Mouse (Mus musculus): ENCODE data around the gene Itgb2l. TPM values are rescaled to one million over a fixed set of nuclear protein-coding genes. Genes with fewer than 3 reads are reported as not detected.
A peak's percentile ranks its signal among the peaks of the same experiment; 100 is the strongest.

Gene Itgb2l
- total and polyA plus RNA-seq, 2 experiments from 2014 or later = 1.3 TPM; not detected in 1

- DNase-seq (ENCODE audit: low spot score) (no peak), ATAC-seq (no peak)
- 26% methylated on average over 5 of the region's 5 CpGs for WGBS
- Histone ChIP-seq H3K27me3 (ENCODE audit: insufficient read depth, low read length) (no peaks in the 10 kb centered on the region), H3K4me3 (ENCODE audit: low read length) (no peak overlapping the region), H3K4me2 (ENCODE audit: low read depth, low read length) (peak overlapping the region; percentile 38), H3K9me3 (ENCODE audit: low read length) (no peaks in the 10 kb centered on the region), H3K4me1 (ENCODE audit: insufficient read depth, low read length) (peaks cover 11% of the 10 kb centered on the region), H3K9ac (replicated peaks; ENCODE audit: low read length) (peak overlapping the region; percentile 30; the same call in 1 of the 2 replicates), H3K27ac (peak overlapping the region; percentile 51; the same call in 1 of the 2 replicates), H3K36me3 (ENCODE audit: insufficient read depth, low read length) (no peaks in the 10 kb centered on the region)
- TF ChIP-seq CTCF (IDR thresholded peaks at IDR 0.05; ENCODE audit: low read depth) = no peak
Measured at GRCm38 (mm10) chr16:96472361-96472760, 28.9 kb upstream of the Itgb2l start.

DNA sequence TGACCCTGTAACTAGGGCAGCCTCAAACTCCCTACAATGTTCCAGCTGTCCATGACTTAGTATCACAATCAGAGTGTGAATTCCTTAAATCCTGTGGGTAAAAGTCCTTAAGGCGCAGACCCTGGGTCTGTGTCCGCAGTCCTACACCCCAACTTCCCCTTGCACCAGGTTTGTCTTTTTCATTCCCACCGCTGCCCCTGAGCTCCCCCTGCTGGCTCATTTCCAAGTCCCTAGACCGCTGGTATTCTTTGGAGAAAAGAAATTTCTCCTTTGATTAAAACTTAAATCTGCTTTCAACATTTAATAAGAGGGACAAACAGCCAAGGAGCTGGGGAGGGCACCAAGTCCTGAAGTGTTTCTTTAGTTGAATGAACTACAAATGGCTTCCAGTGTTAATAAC is 26.2 kb upstream of the Itgb2l start:
- peak overlapping the region; percentile 50 for H3K4me2 ChIP-seq (ENCODE audit: low read depth, low read length)
- peak overlapping the region; percentile 33; the same call in 1 of the 2 replicates for H3K4me3 ChIP-seq (ENCODE audit: low read length)
- H3K36me3 ChIP-seq (ENCODE audit: insufficient read depth, low read length) = no peaks in the 10 kb centered on the region
- no peak for DNase-seq (ENCODE audit: low spot score)
- H3K9me3 ChIP-seq (ENCODE audit: low read length) = no peaks in the 10 kb centered on the region
- TF ChIP-seq CTCF (IDR thresholded peaks at IDR 0.05; ENCODE audit: low read depth) = peak; percentile 46
- H3K9ac ChIP-seq (replicated peaks; ENCODE audit: low read length) = no peak overlapping the region
- no peaks in the 10 kb centered on the region for H3K27me3 ChIP-seq (ENCODE audit: insufficient read depth, low read length)
- no peak for ATAC-seq
- peaks cover 11% of the 10 kb centered on the region for H3K4me1 ChIP-seq (ENCODE audit: insufficient read depth, low read length)
- WGBS = 40% methylated on average over 4 of the region's 4 CpGs
- peak overlapping the region; percentile 41; the same call in 1 of the 2 replicates for H3K27ac ChIP-seq

DNA sequence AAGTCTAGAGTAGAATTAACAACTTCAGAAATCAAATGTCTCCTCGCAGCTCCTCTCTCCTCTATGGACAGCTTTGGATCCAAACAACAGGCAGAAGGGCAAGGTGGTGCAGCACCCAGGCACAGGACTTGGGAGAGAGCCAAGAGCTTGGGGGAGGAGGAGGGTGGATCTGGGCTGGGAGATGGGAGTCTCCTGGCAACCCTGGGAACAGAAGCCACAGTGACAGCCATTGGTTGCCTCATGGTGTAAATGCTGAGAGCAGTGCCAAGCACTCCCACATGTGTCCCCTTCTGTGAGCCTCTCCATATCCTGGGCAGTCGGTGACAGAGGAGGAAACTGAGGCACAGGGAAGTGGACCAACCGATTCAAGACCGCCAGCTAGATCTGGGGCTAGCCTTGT is 25.3 kb upstream of the Itgb2l start:
- Histone ChIP-seq H3K9me3 (ENCODE audit: low read length) (no peaks in the 10 kb centered on the region), H3K4me2 (ENCODE audit: low read depth, low read length) (peak overlapping the region; percentile 50), H3K27me3 (ENCODE audit: insufficient read depth, low read length) (no peaks in the 10 kb centered on the region), H3K36me3 (ENCODE audit: insufficient read depth, low read length) (no peaks in the 10 kb centered on the region), H3K4me1 (ENCODE audit: insufficient read depth, low read length) (peaks cover 11% of the 10 kb centered on the region), H3K4me3 (ENCODE audit: low read length) (peak overlapping the region; percentile 33), H3K27ac (peak overlapping the region; percentile 41; the same call in 1 of the 2 replicates), H3K9ac (replicated peaks; ENCODE audit: low read length) (peak overlapping the region; percentile 41; the same call in 1 of the 2 replicates)
- WGBS = 62% methylated on average over 4 of the region's 4 CpGs
- ATAC-seq (peak; percentile 62), DNase-seq (ENCODE audit: low spot score) (peak; percentile 84)
- TF ChIP-seq CTCF (IDR thresholded peaks at IDR 0.05; ENCODE audit: low read depth) = no peak

DNA sequence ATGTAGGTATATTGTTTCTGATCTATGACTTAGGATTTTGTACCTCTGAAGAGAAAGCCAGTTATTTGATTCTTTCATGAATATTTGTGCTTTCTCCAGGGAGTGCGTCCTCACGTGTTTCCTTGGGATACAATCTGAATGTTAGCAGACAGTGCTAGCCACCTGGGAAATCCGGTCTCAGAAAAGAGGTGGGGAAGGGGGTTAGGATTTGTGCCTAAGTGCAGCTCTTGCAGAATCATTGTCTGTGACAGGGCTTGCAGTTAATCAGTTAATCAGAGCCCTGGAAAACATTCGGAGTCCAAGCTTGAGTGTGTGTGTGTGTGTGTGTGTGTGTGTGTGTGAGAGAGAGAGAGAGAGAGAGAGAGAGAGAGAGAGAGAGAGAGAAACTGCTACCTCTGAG is 24.6 kb upstream of the Itgb2l start:
- peak overlapping the region; percentile 50 for H3K4me2 ChIP-seq (ENCODE audit: low read depth, low read length)
- no peaks in the 10 kb centered on the region for H3K36me3 ChIP-seq (ENCODE audit: insufficient read depth, low read length)
- no peaks in the 10 kb centered on the region for H3K9me3 ChIP-seq (ENCODE audit: low read length)
- peak overlapping the region; percentile 41 for H3K9ac ChIP-seq (replicated peaks; ENCODE audit: low read length)
- H3K27ac ChIP-seq = peak overlapping the region; percentile 27; the same call in 1 of the 2 replicates
- 36% methylated on average over 4 of the region's 4 CpGs for WGBS
- ATAC-seq = no peak
- H3K4me1 ChIP-seq (ENCODE audit: insufficient read depth, low read length) = peaks cover 11% of the 10 kb centered on the region
- H3K27me3 ChIP-seq (ENCODE audit: insufficient read depth, low read length) = no peaks in the 10 kb centered on the region
- no peak for TF ChIP-seq CTCF (IDR thresholded peaks at IDR 0.05; ENCODE audit: low read depth)
- peak overlapping the region; percentile 33 for H3K4me3 ChIP-seq (ENCODE audit: low read length)
- peak; percentile 31 for DNase-seq (ENCODE audit: low spot score)

DNA sequence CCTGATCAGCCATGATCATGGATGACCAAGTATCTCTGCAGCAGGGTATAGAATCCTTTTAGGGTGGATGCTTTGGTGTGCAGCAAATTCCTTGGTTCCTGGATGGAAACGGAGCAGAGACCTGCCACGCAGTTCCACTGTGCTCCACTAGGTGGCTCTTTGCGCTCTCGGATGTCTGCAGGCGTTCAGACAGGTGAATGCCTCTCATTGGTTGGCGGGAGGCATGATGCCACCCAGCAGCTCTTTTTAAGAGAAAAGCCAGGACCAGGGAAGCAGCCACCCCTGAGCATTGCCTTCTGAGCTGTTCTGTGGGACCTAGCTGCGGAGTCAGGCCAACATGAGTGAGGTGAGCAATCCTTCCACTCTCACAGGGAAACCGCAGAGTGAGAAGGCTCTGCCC is 24.0 kb upstream of the Itgb2l start, which contains the start of gene Pcp4:
Gene Pcp4 (plus strand): TSS at position 162 of the 400 bp plus-strand sequence.
- Histone ChIP-seq H3K4me2 (ENCODE audit: low read depth, low read length) (peak within 1 kb of the TSS; percentile 50), H3K4me1 (ENCODE audit: insufficient read depth, low read length) (peaks cover 11% of the 10 kb centered on the region), H3K4me3 (ENCODE audit: low read length) (peak within 1 kb of the TSS; percentile 33), H3K9ac (replicated peaks; ENCODE audit: low read length) (peak within 1 kb of the TSS; percentile 41), H3K36me3 (ENCODE audit: insufficient read depth, low read length) (no peaks in the 10 kb centered on the region), H3K9me3 (ENCODE audit: low read length) (no peaks in the 10 kb centered on the region), H3K27ac (peak within 1 kb of the TSS; percentile 27; the same call in 1 of the 2 replicates), H3K27me3 (ENCODE audit: insufficient read depth, low read length) (no peaks in the 10 kb centered on the region)
- peak; percentile 94 for DNase-seq (ENCODE audit: low spot score)
- peak; percentile 68; the same call in 1 of the 2 replicates for ATAC-seq
- peak; percentile 99 for TF ChIP-seq CTCF (IDR thresholded peaks at IDR 0.05; ENCODE audit: low read depth)
- 9% methylated on average over 8 of the region's 8 CpGs for WGBS

- DNase-seq (ENCODE audit: low spot score) = peak; percentile 64
- H3K9me3 ChIP-seq (ENCODE audit: low read length) = no peaks in the 10 kb centered on the region
- H3K9ac ChIP-seq (replicated peaks; ENCODE audit: low read length) = no peak overlapping the region
- no peaks in the 10 kb centered on the region for H3K36me3 ChIP-seq (ENCODE audit: insufficient read depth, low read length)
- H3K4me1 ChIP-seq (ENCODE audit: insufficient read depth, low read length) = no peaks in the 10 kb centered on the region
- no peak for ATAC-seq
- no peak overlapping the region for H3K27ac ChIP-seq
- no peaks in the 10 kb centered on the region for H3K27me3 ChIP-seq (ENCODE audit: insufficient read depth, low read length)
- H3K4me2 ChIP-seq (ENCODE audit: low read depth, low read length) = no peak overlapping the region
- TF ChIP-seq CTCF (IDR thresholded peaks at IDR 0.05; ENCODE audit: low read depth) = no peak
- WGBS = 31% methylated on average over 3 of the region's 3 CpGs
- no peak overlapping the region for H3K4me3 ChIP-seq (ENCODE audit: low read length)
Measured at GRCm38 (mm10) chr16:96460788-96461187, 17.4 kb upstream of the Itgb2l start.

GRCm38 (mm10) chr16:96459356-96459755 is 15.9 kb upstream of the Itgb2l start:
- no peaks in the 10 kb centered on the region for H3K9me3 ChIP-seq (ENCODE audit: low read length)
- no peaks in the 10 kb centered on the region for H3K36me3 ChIP-seq (ENCODE audit: insufficient read depth, low read length)
- H3K27ac ChIP-seq = no peak overlapping the region
- ATAC-seq (no peak), DNase-seq (ENCODE audit: low spot score) (no peak)
- no peak for TF ChIP-seq CTCF (IDR thresholded peaks at IDR 0.05; ENCODE audit: low read depth)
- no peaks in the 10 kb centered on the region for H3K27me3 ChIP-seq (ENCODE audit: insufficient read depth, low read length)
- WGBS = 88% methylated on average over 2 of the region's 2 CpGs
- H3K9ac ChIP-seq (replicated peaks; ENCODE audit: low read length) = no peak overlapping the region
- H3K4me2 ChIP-seq (ENCODE audit: low read depth, low read length) = no peak overlapping the region
- no peak overlapping the region for H3K4me3 ChIP-seq (ENCODE audit: low read length)
- H3K4me1 ChIP-seq (ENCODE audit: insufficient read depth, low read length) = no peaks in the 10 kb centered on the region

Data from hindbrain, postnatal 0 days (tissue).